Mouse (Mus musculus) mouse embryonic stem cell (cell line): ENCODE data around the gene Senp1.

ENCODE experiments used
- in situ Hi-C, 2 experiments: fragments of 300-500 bp; cut with MboI; formaldehyde crosslinking; loops; 1 replicate in 1 of 2; 3 replicates in 1 of 2; pipeline ENCODE4 v1.14.3; 2019 to 2020; ENCODE audit warnings: low sequenced_read_pairs in 2 of 2, low pct_unique_long_range_greater_than_20kb in 1 of 2, mixed read lengths in 1 of 2; ENCODE audit not compliant: unreplicated experiment in 1 of 2

Senp1 gene

DNA sequence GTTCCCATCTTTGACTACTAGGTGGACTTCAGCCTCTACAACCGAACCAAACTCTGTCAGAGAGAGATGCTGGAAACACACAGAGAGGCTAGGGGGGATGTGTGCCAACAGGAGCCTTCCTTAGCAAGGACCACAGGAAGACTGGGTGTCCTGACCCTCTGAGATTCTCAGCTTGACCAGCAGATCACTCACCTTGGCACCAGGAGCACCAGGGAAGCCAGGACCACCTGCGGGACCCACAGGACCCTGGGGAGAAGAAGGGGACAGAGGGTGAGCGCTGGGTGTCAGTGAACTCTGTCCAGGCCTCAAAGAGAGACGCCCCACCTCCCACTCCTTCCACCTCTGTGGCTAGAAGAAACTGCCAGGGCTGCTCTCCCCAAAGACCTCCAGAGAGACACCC, 102.8 kb downstream of the Senp1 start:
- in situ Hi-C loops, result no loop called here

GRCm38 (mm10) chr15:97990124-97990523, 103.4 kb downstream of the Senp1 start:
- in situ Hi-C loops, result no loop called here

GRCm38 (mm10) chr15:97989544-97989943, 104.0 kb downstream of the Senp1 start:
- in situ Hi-C loops, result no loop called here
